Mouse (Mus musculus): Measurements from ENCODE around the gene Slc24a3. TPM values are rescaled to one million over a fixed set of nuclear protein-coding genes. Genes with fewer than 3 reads are reported as not detected.

Slc24a3 gene
- total RNA-seq, 2 experiments from 2014 or later = 3.5 to 4.0 TPM

DNA sequence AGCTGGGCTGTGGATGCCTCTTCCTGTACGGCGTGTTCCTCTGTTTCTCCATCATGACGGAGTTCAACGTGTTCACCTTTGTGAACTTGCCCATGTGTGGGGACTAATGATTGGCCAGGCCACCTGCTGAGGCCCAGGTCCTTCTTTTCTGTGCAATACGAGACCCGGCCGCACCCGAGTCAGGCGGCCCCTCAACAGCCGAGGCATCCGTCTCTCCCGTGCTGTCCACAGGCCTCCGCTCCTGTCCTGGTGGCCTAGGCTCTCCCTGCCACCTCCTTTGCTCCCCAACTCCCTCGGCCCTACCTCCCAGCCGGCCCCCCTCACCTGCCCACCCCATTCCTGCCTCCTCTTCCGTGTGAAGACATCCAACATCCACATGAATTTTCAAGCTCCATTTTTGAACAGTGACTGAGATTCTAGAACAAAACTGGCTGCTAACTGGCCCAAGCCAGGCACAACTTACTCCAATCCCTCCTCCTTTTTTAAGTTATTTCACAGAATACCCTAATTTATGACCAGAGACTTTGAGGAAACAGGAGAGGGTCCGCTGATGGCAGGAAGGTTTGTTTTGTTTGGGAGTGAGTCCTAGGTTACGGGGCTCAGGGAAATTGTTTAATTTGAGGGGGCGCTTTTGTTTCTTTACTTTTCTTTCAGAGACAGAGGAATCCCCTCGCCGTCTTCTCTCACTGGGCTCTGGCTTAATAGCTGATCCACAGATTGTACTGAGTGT, 472.9 kb downstream of the Slc24a3 start:
- no peak for DNase-seq
- intact Hi-C loops (cut with DNase I; ENCODE audit: low total_unique reads) = no loop called here

GRCm38 (mm10) chr2:145655373-145655960, 487.9 kb downstream of the Slc24a3 start:
- DNase-seq = no peak
- intact Hi-C loops (cut with DNase I; ENCODE audit: low total_unique reads) = no loop called here

GRCm38 (mm10) chr2:145656121-145656520, 488.6 kb downstream of the Slc24a3 start:
- intact Hi-C loops (cut with DNase I; ENCODE audit: low total_unique reads) = no loop called here
- no peak for DNase-seq

DNA sequence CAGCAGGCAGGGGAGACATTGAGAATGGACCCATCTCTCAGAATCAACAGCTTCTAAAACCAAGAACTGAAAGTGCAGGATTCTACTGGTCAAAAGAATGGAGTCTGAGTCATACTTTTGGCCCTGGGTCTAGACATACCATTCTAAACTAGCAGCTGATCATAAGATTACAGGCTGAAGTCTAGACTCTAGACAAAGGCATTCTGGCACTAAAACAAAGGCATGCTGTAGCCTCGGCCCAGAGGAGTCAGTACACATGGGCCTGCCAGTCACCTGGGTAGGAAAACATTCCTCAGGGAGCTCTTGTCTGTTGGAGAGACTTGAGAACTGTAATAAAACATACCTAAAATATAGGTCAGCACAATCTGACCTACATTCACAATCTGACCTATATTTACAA, 489.2 kb downstream of the Slc24a3 start:
- intact Hi-C loops (cut with DNase I; ENCODE audit: low total_unique reads) = no loop called here
- DNase-seq = no peak

DNA sequence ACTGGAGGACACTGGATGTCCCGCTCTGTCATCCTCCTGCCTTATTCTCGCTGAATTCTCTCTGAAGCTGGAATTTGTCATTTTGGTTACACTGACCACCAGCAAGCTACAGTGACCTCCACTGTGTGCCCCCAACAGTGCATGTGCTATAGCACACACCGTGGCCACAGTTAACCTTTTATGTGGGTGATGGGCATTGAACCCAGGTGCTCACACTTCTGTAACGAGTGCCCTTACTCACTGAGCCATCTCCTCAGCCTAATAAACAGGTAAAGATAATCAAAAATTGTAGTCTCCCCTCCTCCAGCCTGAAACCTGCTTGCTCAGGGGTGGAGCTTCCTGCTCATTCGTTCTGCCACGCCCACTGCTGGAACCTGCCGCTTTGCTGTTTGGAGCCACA, 493.7 kb downstream of the Slc24a3 start:
- intact Hi-C loops (cut with DNase I; ENCODE audit: low total_unique reads) = no loop called here
- no peak for DNase-seq

GRCm38 (mm10) chr2:145663899-145664298, 496.3 kb downstream of the Slc24a3 start:
- intact Hi-C loops (cut with DNase I; ENCODE audit: low total_unique reads) = no loop called here
- no peak for DNase-seq

- no peak for DNase-seq
- intact Hi-C loops (cut with DNase I; ENCODE audit: low total_unique reads) = no loop called here
Measured at GRCm38 (mm10) chr2:145664311-145664710, 496.8 kb downstream of the Slc24a3 start.

GRCm38 (mm10) chr2:145668135-145668534, 500.6 kb downstream of the Slc24a3 start:
- intact Hi-C loops (cut with DNase I; ENCODE audit: low total_unique reads) = no loop called here
- no peak for DNase-seq

DNA sequence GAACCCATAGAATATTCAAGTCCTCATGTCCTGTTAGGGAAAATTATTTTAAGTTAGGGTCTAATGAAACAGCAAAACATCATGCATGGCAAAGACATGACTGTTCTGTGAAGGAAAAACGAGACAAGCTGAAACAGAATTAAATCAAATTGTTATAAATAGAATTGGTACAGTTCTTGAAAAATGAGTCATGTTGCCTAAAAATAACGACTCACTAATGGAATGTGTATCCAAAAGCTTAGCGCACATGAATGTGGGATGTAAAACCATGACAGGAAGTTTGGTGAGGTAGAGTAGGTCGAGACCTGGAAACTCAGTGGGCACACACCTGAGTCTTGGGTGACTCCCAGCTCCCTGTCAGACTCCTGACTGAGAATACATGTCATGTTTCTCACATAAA, 502.6 kb downstream of the Slc24a3 start:
- intact Hi-C loops (cut with DNase I; ENCODE audit: low total_unique reads) = no loop called here
- DNase-seq = no peak

GRCm38 (mm10) chr2:145674496-145675141, 507.1 kb downstream of the Slc24a3 start:
- intact Hi-C loops (cut with DNase I; ENCODE audit: low total_unique reads) = no loop called here
- no peak for DNase-seq

GRCm38 (mm10) chr2:145675142-145675755, 507.7 kb downstream of the Slc24a3 start, which contains the start of gene Rin2:
Gene Rin2, plus strand, starts transcription at chr2:145675215.
- DNase-seq = peak; percentile 66
- intact Hi-C loops (cut with DNase I; ENCODE audit: low total_unique reads) = no loop called here

- intact Hi-C loops (cut with DNase I; ENCODE audit: low total_unique reads) = no loop called here
- DNase-seq = peak; percentile 31
Measured at GRCm38 (mm10) chr2:145675756-145676543, 508.4 kb downstream of the Slc24a3 start.

- DNase-seq = no peak
- intact Hi-C loops (cut with DNase I; ENCODE audit: low total_unique reads) = no loop called here
Measured at GRCm38 (mm10) chr2:145676544-145676925, 509.0 kb downstream of the Slc24a3 start.

- intact Hi-C loops (cut with DNase I; ENCODE audit: low total_unique reads) = no loop called here
- no peak for DNase-seq
Measured at GRCm38 (mm10) chr2:145676936-145677335, 509.4 kb downstream of the Slc24a3 start.

DNA sequence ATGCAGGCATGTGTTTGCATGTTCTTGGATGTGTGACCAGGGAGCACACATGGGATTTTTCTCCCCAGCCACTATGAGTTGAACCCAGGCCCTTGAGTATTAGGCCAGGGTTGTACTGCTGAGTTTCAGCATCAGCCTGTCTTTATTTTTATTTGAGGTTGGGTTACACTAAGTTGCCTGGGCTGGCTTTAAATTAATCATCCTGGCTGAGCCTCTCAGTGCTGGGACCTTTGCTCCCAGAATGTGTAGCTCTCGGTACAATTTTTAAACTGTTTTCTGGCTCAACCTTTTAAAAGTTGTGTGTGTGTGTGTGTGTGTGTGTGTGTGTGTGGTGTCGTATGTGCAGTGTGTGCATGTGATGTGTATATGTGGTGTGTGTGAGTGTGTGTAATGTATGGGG, 512.6 kb downstream of the Slc24a3 start:
- intact Hi-C loops (cut with DNase I; ENCODE audit: low total_unique reads) = no loop called here
- no peak for DNase-seq

DNA sequence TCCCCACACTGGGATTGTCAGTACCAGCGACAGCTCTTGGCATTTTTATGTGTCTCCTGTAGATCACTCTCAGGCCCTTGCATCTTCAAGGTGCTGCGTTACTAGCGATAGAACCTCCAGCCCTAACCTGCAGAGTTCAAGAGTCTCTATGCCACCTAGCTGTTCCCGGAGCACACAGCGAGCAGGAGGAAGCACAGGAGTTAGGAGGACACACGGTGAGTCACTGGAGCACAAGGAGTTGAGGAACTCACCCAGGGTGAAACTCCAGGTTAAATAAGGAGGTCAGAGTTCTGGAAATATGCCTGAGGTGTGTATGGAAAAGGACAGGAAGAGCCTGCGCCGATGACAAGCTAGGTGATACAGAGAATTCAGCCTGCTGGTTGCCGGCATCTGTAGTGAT, 513.2 kb downstream of the Slc24a3 start:
- DNase-seq = no peak
- intact Hi-C loops (cut with DNase I; ENCODE audit: low total_unique reads) = no loop called here

DNA sequence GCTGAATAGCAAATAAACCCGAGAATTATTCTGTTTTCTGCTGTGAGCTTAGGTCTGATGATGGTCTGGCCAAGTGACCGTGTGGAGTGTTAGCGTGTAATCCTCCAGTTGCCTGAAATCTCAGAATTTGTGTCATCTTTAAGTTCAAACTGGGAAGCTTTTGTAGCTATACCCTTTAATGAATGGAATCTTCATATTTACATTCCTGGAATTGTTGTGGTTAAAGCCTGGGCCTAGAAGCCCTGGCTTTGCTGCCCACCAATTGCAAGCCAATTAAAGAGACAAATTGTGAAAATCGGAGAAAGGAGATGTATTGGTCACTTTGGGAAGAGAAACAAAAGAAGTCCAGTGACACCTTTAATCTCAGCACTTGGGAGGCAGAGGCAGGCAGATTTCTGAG, 514.1 kb downstream of the Slc24a3 start:
- DNase-seq = no peak
- intact Hi-C loops (cut with DNase I; ENCODE audit: low total_unique reads) = no loop called here

- no peak for DNase-seq
- intact Hi-C loops (cut with DNase I; ENCODE audit: low total_unique reads) = no loop called here
Measured at GRCm38 (mm10) chr2:145682924-145683323, 515.4 kb downstream of the Slc24a3 start.

- intact Hi-C loops (cut with DNase I; ENCODE audit: low total_unique reads) = no loop called here
- DNase-seq = no peak
Measured at GRCm38 (mm10) chr2:145683536-145683935, 516.0 kb downstream of the Slc24a3 start.

DNA sequence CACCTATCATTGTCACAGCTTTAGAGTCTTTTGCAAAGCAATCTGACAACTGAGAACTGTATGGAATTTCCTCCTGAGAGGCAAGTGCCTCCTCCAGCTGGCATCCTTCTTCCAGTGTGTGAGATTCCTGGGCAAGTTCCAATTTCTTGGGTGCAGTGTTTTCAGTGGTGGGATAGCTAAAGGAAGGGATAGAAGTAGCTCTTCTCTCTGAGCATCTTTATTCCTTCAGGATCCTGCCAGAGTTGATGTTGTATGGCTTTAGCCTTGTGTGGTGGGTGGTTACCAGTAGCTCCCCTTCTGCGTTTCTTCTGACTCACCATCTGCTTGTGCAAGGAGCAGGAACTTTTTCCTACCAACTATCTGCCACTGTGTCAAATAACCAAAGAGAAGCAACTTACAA, 516.6 kb downstream of the Slc24a3 start:
- intact Hi-C loops (cut with DNase I; ENCODE audit: low total_unique reads) = no loop called here
- DNase-seq = no peak
